Mouse (Mus musculus) hindbrain, embryonic 15.5 days (tissue): ENCODE results near the gene Mettl24. TPM values are rescaled to one million over a fixed set of nuclear protein-coding genes. Genes with fewer than 3 reads are reported as not detected.

ENCODE experiments used
- ATAC-seq: fragments of 200-750 bp; cut with Nextera tagmentation; 2 replicates; pipeline ENCODE4 v1.8.0; 2017; ENCODE audit warnings: low read depth, moderate number of reproducible peaks, moderate TSS enrichment; ENCODE audit not compliant: low FRiP score
- H3K27ac ChIP-seq: fragments of 300-500 bp; sonication (generic); replicated peaks from 2 replicates; pipeline ENCODE4 v1.5.1; 2015; ENCODE audit warnings: mild to moderate bottlenecking, inconsistent platforms
- H3K27me3 ChIP-seq: fragments of 300-500 bp; sonication (generic); 2 replicates; pipeline ENCODE4 v1.6.1; 2015; ENCODE audit warnings: control low read depth, inconsistent platforms
- H3K36me3 ChIP-seq: fragments of 300-500 bp; sonication (generic); 2 replicates; pipeline ENCODE4 v1.6.1; 2015; ENCODE audit warnings: control low read depth, inconsistent platforms
- H3K4me1 ChIP-seq: fragments of 300-500 bp; sonication (generic); replicated peaks from 2 replicates; pipeline ENCODE4 v1.6.1; 2015; ENCODE audit warnings: control low read depth, inconsistent platforms
- H3K4me2 ChIP-seq: fragments of 300-500 bp; sonication (generic); 2 replicates; pipeline ENCODE4 v1.6.1; 2015; ENCODE audit warnings: moderate library complexity, mild to moderate bottlenecking, inconsistent platforms
- H3K4me3 ChIP-seq: fragments of 300-500 bp; sonication (generic); 2 replicates; pipeline ENCODE4 v1.5.1; 2015; ENCODE audit warnings: mild to moderate bottlenecking, inconsistent platforms
- H3K9ac ChIP-seq: fragments of 300-500 bp; sonication (generic); 2 replicates; pipeline ENCODE4 v1.6.1; 2015; ENCODE audit warnings: inconsistent platforms
- H3K9me3 ChIP-seq: fragments of 300-500 bp; sonication (generic); 2 replicates; pipeline ENCODE4 v1.6.1; 2016; ENCODE audit warnings: control low read depth, inconsistent platforms
- WGBS: fragments of 180-500 bp; shearing (Covaris S2); methylation state at CpG from one replicate; pipeline ENCODE4 v1.1.7; 2015; 5-methylcytosine and 5-hydroxymethylcytosine counted together
- polyA plus RNA-seq: library from polyadenylated mRNA; unstranded; fragments of >200 nt; fragmentation: Nextera tagmentation; extraction: Ambion mirVana; gene quantifications from 2 replicates; pipeline ENCODE4 v1.2.1, GENCODE M21; 2015

The Mettl24 gene
- polyA plus RNA-seq, 1 experiment from 2014 or later = 0.60 TPM

GRCm38 (mm10) chr10:40720883-40721282 is 37.8 kb downstream of the Mettl24 start:
- H3K36me3 ChIP-seq = no peaks in the 10 kb centered on the region
- ATAC-seq = no peak
- no peak overlapping the region for H3K9ac ChIP-seq
- no peak overlapping the region for H3K27ac ChIP-seq
- no peak overlapping the region for H3K4me2 ChIP-seq
- peaks cover 15% of the 10 kb centered on the region for H3K4me1 ChIP-seq
- no peaks in the 10 kb centered on the region for H3K9me3 ChIP-seq
- H3K4me3 ChIP-seq = no peak overlapping the region
- 75% methylated on average over 5 of the region's 5 CpGs for WGBS
- no peaks in the 10 kb centered on the region for H3K27me3 ChIP-seq

DNA sequence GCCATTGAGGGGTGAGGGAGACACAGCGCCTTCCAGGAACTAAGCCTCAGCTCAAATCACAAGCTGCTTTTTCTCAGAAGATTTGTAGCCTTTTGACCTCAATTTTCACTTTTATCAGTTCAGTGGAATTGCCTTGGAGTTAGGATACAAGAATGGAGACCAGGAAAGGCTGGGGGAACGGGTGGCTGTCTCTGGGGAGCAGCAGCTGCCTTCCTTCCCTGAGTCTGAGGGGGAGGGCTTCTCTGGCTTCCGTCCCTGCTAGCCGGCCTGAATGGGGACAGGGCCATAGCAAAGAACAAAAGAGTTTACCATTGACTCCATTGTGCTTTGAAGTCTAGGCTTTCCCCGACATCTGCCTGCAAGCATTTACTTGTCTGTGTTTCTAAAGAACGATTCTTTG is 41.3 kb downstream of the Mettl24 start:
- H3K4me2 ChIP-seq = no peak overlapping the region
- no peaks in the 10 kb centered on the region for H3K27me3 ChIP-seq
- no peaks in the 10 kb centered on the region for H3K36me3 ChIP-seq
- no peak for ATAC-seq
- WGBS = 22% methylated on average over 6 of the region's 6 CpGs
- peaks cover 24% of the 10 kb centered on the region for H3K4me1 ChIP-seq
- H3K9me3 ChIP-seq = no peaks in the 10 kb centered on the region
- no peak overlapping the region for H3K4me3 ChIP-seq
- no peak overlapping the region for H3K27ac ChIP-seq
- no peak overlapping the region for H3K9ac ChIP-seq

DNA sequence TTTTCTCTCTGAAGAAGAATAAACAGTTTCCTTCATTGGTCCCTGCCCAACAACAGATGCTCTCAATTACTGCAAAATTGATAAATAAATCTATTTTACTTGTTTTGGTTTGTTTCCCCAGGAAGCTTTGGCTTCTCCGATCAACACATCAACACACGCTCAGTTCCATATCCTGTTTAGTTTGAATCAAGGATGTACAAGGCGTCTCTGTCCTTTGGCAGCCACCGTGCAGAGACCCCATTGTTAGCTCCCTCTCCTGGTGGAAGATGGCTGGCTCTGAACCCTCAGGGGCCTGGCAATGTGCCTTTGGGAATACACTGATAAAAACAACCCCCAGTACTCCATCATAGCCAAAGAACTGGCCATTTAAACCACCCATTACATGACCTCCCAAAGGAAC is 42.0 kb downstream of the Mettl24 start:
- no peaks in the 10 kb centered on the region for H3K36me3 ChIP-seq
- H3K4me1 ChIP-seq = peaks cover 24% of the 10 kb centered on the region
- no peak overlapping the region for H3K9ac ChIP-seq
- H3K27me3 ChIP-seq = no peaks in the 10 kb centered on the region
- H3K4me3 ChIP-seq = no peak overlapping the region
- H3K4me2 ChIP-seq = no peak overlapping the region
- 39% methylated on average over 4 of the region's 4 CpGs for WGBS
- H3K9me3 ChIP-seq = no peaks in the 10 kb centered on the region
- no peak for ATAC-seq
- H3K27ac ChIP-seq = no peak overlapping the region

GRCm38 (mm10) chr10:40725471-40725870 is 42.4 kb downstream of the Mettl24 start:
- no peak for ATAC-seq
- Histone ChIP-seq H3K27ac (no peak overlapping the region), H3K4me2 (no peak overlapping the region), H3K4me3 (no peak overlapping the region), H3K27me3 (no peaks in the 10 kb centered on the region), H3K9ac (no peak overlapping the region), H3K4me1 (peaks cover 24% of the 10 kb centered on the region), H3K36me3 (no peaks in the 10 kb centered on the region), H3K9me3 (no peaks in the 10 kb centered on the region)
- 86% methylated on average over 4 of the region's 4 CpGs for WGBS

GRCm38 (mm10) chr10:40726288-40726902 is 43.3 kb downstream of the Mettl24 start:
- Histone ChIP-seq H3K27me3 (no peaks in the 10 kb centered on the region), H3K9ac (no peak overlapping the region), H3K36me3 (no peaks in the 10 kb centered on the region), H3K4me3 (no peak overlapping the region), H3K9me3 (no peaks in the 10 kb centered on the region), H3K27ac (0 out of 2 replicates have a peak overlapping the region, but pooled peaks have one; percentile 4), H3K4me2 (no peak overlapping the region), H3K4me1 (peaks cover 24% of the 10 kb centered on the region)
- no peak for ATAC-seq
- WGBS = 43% methylated on average over 11 of the region's 11 CpGs

DNA sequence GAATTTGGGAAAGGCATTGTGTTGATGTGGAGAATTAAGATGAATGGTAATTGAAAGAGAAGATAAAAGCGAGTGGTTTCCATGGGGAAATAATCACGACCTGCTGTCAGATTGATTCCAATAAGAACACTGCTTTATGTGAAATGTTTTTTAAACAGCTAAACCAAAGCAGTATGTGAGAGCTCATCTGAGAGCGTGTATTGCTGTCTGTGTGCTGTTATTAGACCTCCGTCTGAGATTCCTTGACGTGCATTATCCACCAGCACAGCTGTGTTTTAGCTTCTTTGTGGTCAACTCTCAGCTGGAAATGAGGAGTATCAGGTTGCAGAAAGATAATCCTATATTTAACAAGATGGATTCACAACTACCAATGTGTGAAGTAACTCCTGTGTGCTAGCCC is 43.9 kb downstream of the Mettl24 start:
- Histone ChIP-seq H3K4me2 (no peak overlapping the region), H3K36me3 (no peaks in the 10 kb centered on the region), H3K4me1 (peaks cover 24% of the 10 kb centered on the region), H3K4me3 (no peak overlapping the region), H3K27me3 (no peaks in the 10 kb centered on the region), H3K9ac (no peak overlapping the region), H3K9me3 (no peaks in the 10 kb centered on the region), H3K27ac (0 out of 2 replicates have a peak overlapping the region, but pooled peaks have one; percentile 34)
- 15% methylated on average over 5 of the region's 5 CpGs for WGBS
- ATAC-seq = no peak

- no peaks in the 10 kb centered on the region for H3K9me3 ChIP-seq
- no peak overlapping the region for H3K9ac ChIP-seq
- H3K4me1 ChIP-seq = peaks cover 14% of the 10 kb centered on the region
- no peaks in the 10 kb centered on the region for H3K27me3 ChIP-seq
- 85% methylated on average over 5 of the region's 5 CpGs for WGBS
- no peaks in the 10 kb centered on the region for H3K36me3 ChIP-seq
- H3K27ac ChIP-seq = no peak overlapping the region
- H3K4me2 ChIP-seq = no peak overlapping the region
- no peak for ATAC-seq
- H3K4me3 ChIP-seq = no peak overlapping the region
Observed at GRCm38 (mm10) chr10:40730200-40730599, 47.1 kb downstream of the Mettl24 start.

GRCm38 (mm10) chr10:40733291-40733690 is 50.2 kb downstream of the Mettl24 start:
- H3K4me2 ChIP-seq = no peak overlapping the region
- no peaks in the 10 kb centered on the region for H3K27me3 ChIP-seq
- no peak overlapping the region for H3K4me3 ChIP-seq
- no peaks in the 10 kb centered on the region for H3K9me3 ChIP-seq
- WGBS = 61% methylated on average over 3 of the region's 3 CpGs
- H3K9ac ChIP-seq = no peak overlapping the region
- H3K4me1 ChIP-seq = peaks cover 14% of the 10 kb centered on the region
- no peak for ATAC-seq
- no peak overlapping the region for H3K27ac ChIP-seq
- no peaks in the 10 kb centered on the region for H3K36me3 ChIP-seq

DNA sequence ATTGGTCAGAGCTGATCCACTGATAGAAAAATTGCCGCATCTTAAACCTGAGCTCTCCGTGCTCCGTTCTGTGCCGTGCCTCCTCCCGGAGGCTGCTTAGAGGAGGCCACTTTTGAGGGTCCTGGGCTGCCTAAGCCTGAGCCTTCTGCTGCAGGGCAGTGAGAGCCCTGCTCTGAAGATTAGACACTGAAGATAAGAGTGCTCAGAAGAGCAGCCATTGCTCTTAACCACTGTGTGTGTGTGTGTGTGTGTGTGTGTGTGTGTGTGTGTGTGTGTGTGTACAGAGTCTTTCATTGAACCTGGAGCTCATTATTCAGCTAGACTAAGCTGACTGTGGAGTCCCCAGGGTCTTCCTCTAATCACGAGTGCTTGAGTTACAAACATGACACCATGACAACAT is 53.1 kb downstream of the Mettl24 start:
- H3K36me3 ChIP-seq = no peaks in the 10 kb centered on the region
- no peak overlapping the region for H3K27ac ChIP-seq
- H3K9ac ChIP-seq = no peak overlapping the region
- no peaks in the 10 kb centered on the region for H3K9me3 ChIP-seq
- ATAC-seq = no peak
- H3K27me3 ChIP-seq = no peaks in the 10 kb centered on the region
- 73% methylated on average over 6 of the region's 6 CpGs for WGBS
- H3K4me2 ChIP-seq = no peak overlapping the region
- no peak overlapping the region for H3K4me3 ChIP-seq
- peaks cover 16% of the 10 kb centered on the region for H3K4me1 ChIP-seq

GRCm38 (mm10) chr10:40737274-40738112 is 54.4 kb downstream of the Mettl24 start:
- Histone ChIP-seq H3K9me3 (no peaks in the 10 kb centered on the region), H3K27me3 (no peaks in the 10 kb centered on the region), H3K9ac (no peak overlapping the region; the same call in 1 of the 2 replicates), H3K4me1 (peaks cover 16% of the 10 kb centered on the region), H3K4me3 (peak overlapping the region; percentile 10; the same call in 1 of the 2 replicates), H3K27ac (peak overlapping the region; percentile 73), H3K36me3 (no peaks in the 10 kb centered on the region), H3K4me2 (peak overlapping the region; percentile 48)
- peak; percentile 82 for ATAC-seq
- 44% methylated on average over 22 of the region's 22 CpGs for WGBS

DNA sequence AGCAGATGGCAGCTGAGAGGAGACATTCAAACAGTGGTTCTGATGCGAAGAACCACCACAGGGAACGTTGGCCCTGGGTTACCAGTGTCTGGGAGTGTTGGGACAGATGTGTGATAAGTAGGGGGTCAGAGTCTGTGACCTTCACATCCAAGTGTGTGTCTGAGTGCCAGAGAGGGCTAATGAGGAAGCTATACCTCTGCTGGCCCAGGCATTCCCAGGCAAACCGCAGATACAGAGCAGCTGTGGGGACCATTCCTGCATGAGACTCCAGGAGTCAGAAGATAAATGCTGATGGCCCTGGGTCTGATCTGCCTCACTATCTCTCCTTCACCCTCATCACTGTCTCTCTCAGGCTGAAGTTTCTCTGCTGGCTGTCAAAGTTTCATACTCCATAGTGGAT is 57.6 kb downstream of the Mettl24 start:
- Histone ChIP-seq H3K27me3 (no peaks in the 10 kb centered on the region), H3K9ac (no peak overlapping the region), H3K4me3 (no peak overlapping the region), H3K4me1 (peaks cover 16% of the 10 kb centered on the region), H3K36me3 (no peaks in the 10 kb centered on the region), H3K27ac (no peak overlapping the region), H3K9me3 (no peaks in the 10 kb centered on the region), H3K4me2 (no peak overlapping the region)
- no peak for ATAC-seq
- 63% methylated on average over 3 of the region's 3 CpGs for whole genome bisulfite sequencing

DNA sequence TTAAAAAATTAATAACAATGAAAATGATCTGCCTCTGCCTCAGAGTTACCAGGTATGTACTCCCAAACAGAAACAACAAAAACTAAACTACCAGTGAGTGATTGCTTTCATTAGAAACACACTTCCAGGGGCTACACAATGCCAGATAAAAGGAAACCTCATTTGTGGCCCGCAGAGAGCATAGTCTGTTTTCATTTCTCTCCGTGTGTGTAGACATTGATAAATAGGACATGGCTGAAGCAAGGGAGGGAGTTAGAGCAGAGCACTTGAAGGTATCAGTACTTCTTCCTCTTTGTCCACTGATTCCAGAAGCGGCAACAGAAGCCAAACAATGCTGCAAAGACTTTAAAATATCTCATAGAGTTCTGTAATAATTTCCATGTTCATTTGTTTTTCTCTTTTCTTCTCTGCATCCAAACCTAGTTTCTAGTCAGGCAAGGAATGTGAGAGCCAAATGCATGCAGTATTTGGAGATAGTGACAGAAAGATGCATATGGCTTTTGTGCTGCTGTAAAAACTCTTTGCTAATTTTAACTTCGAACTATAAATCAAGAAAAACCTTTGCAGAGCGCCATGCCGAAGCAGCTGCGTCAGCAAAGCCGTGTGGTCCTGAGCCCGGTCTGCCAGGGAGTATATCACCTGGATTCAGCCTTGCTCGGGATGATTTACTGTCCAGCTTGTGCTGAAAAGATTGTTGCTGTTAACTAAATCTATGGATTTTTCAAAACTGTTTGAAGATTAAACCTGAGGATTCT is 67.4 kb downstream of the Mettl24 start:
- Histone ChIP-seq H3K9ac (no peak overlapping the region), H3K27me3 (no peaks in the 10 kb centered on the region), H3K4me3 (0 out of 2 replicates have a peak overlapping the region, but pooled peaks have one; percentile 3), H3K4me1 (peaks cover 19% of the 10 kb centered on the region), H3K9me3 (no peaks in the 10 kb centered on the region), H3K4me2 (peak overlapping the region; percentile 35), H3K36me3 (no peaks in the 10 kb centered on the region), H3K27ac (peak overlapping the region; percentile 66)
- 50% methylated on average over 10 of the region's 10 CpGs for WGBS
- peak; percentile 47; the same call in 1 of the 2 replicates for ATAC-seq
